Mouse (Mus musculus) testis, adult 2 months (tissue): ENCODE data around the gene Dmxl2.

Experiments used
- CTCF ChIP-seq: fragments of 200-500 bp; IDR thresholded peaks from 2 replicates; pipeline ENCODE4 v1.5.1; 2012; ENCODE audit warnings: low read depth, mild to moderate bottlenecking, inconsistent platforms, low read length, moderate library complexity; ENCODE audit not compliant: control insufficient read depth, insufficient read depth, insufficient replicate concordance
- POLR2A ChIP-seq: fragments of 200-500 bp; IDR thresholded peaks from 2 replicates; pipeline ENCODE4 v1.6.1; 2012; ENCODE audit warnings: low read depth, mild to moderate bottlenecking, inconsistent platforms, low read length, moderate library complexity; ENCODE audit not compliant: control insufficient read depth

DNA sequence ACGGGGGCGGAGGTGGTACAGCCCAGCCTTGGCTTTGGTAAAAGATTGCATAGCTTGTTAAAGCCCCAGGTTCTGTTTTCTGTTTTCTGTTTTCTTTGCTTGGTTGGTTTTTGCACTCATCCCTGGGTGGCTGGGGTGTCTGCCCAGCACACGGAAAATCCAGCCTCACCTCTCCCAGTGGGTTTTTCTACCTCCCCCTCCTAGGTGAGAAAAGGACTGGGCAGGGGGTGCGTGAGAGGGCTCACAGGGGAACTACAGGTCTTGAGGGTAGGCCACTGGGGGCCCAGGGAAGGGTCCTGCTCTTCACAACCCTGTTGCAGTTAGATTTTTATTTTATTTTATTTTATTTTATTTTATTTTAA, 43.5 kb upstream of the Dmxl2 start:
- no peak for TF ChIP-seq POLR2A
- no peak for TF ChIP-seq CTCF
